Mouse (Mus musculus): ENCODE measurements around the gene Pde4d.

DNA sequence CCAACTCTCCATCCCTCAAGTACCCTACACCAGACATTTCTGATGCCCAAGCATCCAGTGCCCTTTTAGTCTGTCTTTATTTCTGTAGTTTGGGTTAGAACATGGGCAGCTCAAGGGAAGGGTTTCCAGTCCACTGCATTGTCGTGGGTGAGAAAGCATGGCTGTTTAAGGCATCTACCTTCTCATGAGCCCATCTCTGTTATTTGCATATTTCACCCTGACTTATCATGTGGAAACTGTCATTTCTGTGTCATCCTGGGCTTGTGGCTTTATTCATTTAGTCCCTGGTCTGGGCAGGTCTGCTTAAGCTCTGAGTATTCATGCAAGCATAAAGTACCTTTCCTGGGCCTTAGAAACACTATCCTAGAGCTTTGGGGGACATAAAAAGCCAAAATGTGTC is 1331.7 kb downstream of the Pde4d start:
- TF ChIP-seq CTCF (IDR thresholded peaks at IDR 0.05; ENCODE audit: insufficient read depth, low read depth, low read length) (no peak), POLR2A (IDR thresholded peaks at IDR 0.05; ENCODE audit: insufficient read depth, low read depth, low read length) (no peak)
